Mouse (Mus musculus) ES-Bruce4 (cell line): Measurements from ENCODE around the gene Ccpg1os.

Experiments
- CTCF ChIP-seq: IDR thresholded peaks from one replicate; pipeline ENCODE4 v1.8.1; 2011; ENCODE audit warnings: low read depth, low read length
- POLR2A ChIP-seq: IDR thresholded peaks from one replicate; pipeline ENCODE4 v1.8.1; 2011; ENCODE audit warnings: low read length; ENCODE audit not compliant: insufficient read depth

- TF ChIP-seq POLR2A (no peak), CTCF (no peak)
These were observed 38.2 kb downstream of the Ccpg1os start for GRCm38 (mm10) chr9:72947010-72947409.
